In the genomic region with DNA sequence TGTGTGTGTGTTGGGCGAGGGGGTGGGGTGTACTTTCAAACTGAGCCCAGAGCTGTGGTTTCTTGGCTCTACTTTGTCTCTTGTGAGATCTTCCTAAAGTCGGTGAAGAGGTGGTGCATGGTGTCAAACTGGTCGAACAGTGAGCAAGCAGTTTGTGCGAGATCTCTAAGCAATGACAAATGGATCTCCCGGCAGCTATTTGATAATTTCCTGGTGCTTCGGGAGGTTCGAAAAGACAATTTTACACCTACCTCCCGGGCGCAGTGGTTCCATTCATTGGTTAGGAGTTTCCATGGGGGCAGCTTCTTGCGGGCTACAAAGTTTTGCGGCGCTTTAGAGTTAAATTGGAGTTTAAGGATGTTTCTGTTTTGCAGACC, we compare ENCODE assay signal across 7 mouse cellular contexts.
A peak's percentile ranks its signal among the peaks of the same experiment; 100 is the strongest.
DNase-seq lines count a peak whose midpoint lies in the region; ATAC-seq and TF ChIP-seq lines count a peak whose summit lies in the region.

No protein-coding gene starts in this region.

- H3K9me3 ChIP-seq in forebrain, embryonic 15.5 days: no peaks in the 10 kb centered on the region
- no peaks in the 10 kb centered on the region for H3K9me3 ChIP-seq in limb, embryonic 15.5 days
- no peaks in the 10 kb centered on the region for H3K9me3 ChIP-seq in stomach, postnatal 0 days (ENCODE audit: control insufficient read depth, low read length)

- ATAC-seq in forebrain, embryonic 15.5 days (replicated peaks): no peak; the same call in 1 of the 2 replicates
- ATAC-seq in limb, embryonic 15.5 days (ENCODE audit: insufficient number of reproducible peaks, low FRiP score, low TSS enrichment, low read depth): peak; percentile 30; the same call in 1 of the 2 replicates
- ATAC-seq in stomach, postnatal 0 days (ENCODE audit: low FRiP score, low TSS enrichment): no peak; the same call in 1 of the 2 replicates

- TF ChIP-seq CTCF in stomach, postnatal 0 days (IDR thresholded peaks at IDR 0.05; ENCODE audit: low read depth): no peak

- TF ChIP-seq EP300 in stomach, postnatal 0 days (optimal IDR thresholded peaks at IDR 0.05): no peak

- peak overlapping the region; percentile 46 for H3K4me3 ChIP-seq in forebrain, embryonic 15.5 days
- peak overlapping the region; percentile 53 for H3K4me3 ChIP-seq in limb, embryonic 15.5 days
- H3K4me3 ChIP-seq in stomach, postnatal 0 days (ENCODE audit: low read depth, low read length): peak overlapping the region; percentile 59

- H3K4me1 ChIP-seq in forebrain, embryonic 15.5 days: peaks cover 27% of the 10 kb centered on the region
- peaks cover 18% of the 10 kb centered on the region for H3K4me1 ChIP-seq in limb, embryonic 15.5 days
- no peaks in the 10 kb centered on the region for H3K4me1 ChIP-seq in stomach, postnatal 0 days (replicated peaks; ENCODE audit: control insufficient read depth, insufficient read depth)

- peak overlapping the region; percentile 80 for H3K4me2 ChIP-seq in forebrain, embryonic 15.5 days (replicated peaks)
- H3K4me2 ChIP-seq in limb, embryonic 15.5 days: peak overlapping the region; percentile 81
- H3K4me2 ChIP-seq in stomach, postnatal 0 days (replicated peaks; ENCODE audit: low read depth): peak overlapping the region; percentile 77

- peak; percentile 19 for DNase-seq in urinary bladder, postnatal 14 days (ENCODE audit: low spot score)
- no peak for DNase-seq in urinary bladder, postnatal 10 days (ENCODE audit: low spot score)
- DNase-seq in stomach, postnatal 0 days (ENCODE audit: low spot score): no peak
- DNase-seq in adipocyte (ENCODE audit: low spot score): no peak
- DNase-seq in spleen, postnatal 14 days (ENCODE audit: low spot score in 2 of 2): no peak

- under 1% methylated on average over 12 of the region's 12 CpGs for WGBS in forebrain, embryonic 15.5 days
- WGBS in limb, embryonic 15.5 days: 0% methylated on average over 12 of the region's 12 CpGs
- under 1% methylated on average over 12 of the region's 12 CpGs for WGBS in stomach, postnatal 0 days

- H3K9ac ChIP-seq in forebrain, embryonic 15.5 days (replicated peaks): peak overlapping the region; percentile 44
- H3K9ac ChIP-seq in limb, embryonic 15.5 days: peak overlapping the region; percentile 52
- peak overlapping the region; percentile 72 for H3K9ac ChIP-seq in stomach, postnatal 0 days (ENCODE audit: low read length)

- peak overlapping the region; percentile 52 for H3K27ac ChIP-seq in forebrain, embryonic 15.5 days (replicated peaks)
- peak overlapping the region; percentile 84 for H3K27ac ChIP-seq in limb, embryonic 15.5 days
- peak overlapping the region; percentile 95 for H3K27ac ChIP-seq in stomach, postnatal 0 days (replicated peaks)

- no peaks in the 10 kb centered on the region for H3K36me3 ChIP-seq in forebrain, embryonic 15.5 days
- no peaks in the 10 kb centered on the region for H3K36me3 ChIP-seq in limb, embryonic 15.5 days
- H3K36me3 ChIP-seq in stomach, postnatal 0 days (ENCODE audit: control insufficient read depth, insufficient read depth, low read length): no peaks in the 10 kb centered on the region

- H3K27me3 ChIP-seq in forebrain, embryonic 15.5 days: 0 out of 2 replicates have a peak, but pooled peaks cover 4% of the 10 kb centered on the region
- no peaks in the 10 kb centered on the region for H3K27me3 ChIP-seq in limb, embryonic 15.5 days
- no peaks in the 10 kb centered on the region for H3K27me3 ChIP-seq in stomach, postnatal 0 days (ENCODE audit: control insufficient read depth, insufficient read depth, low read length)
